Mouse (Mus musculus) gastrocnemius, postnatal 36 days (tissue): ENCODE measurements at regions not wholly inside any gene's neighbourhood (a gene's known extent, or its start where the extent isn't known, plus 50 kb on each side); places are given as distances from the start of the nearest gene placed in this dataset.

Source experiments
- DNase-seq, 2 experiments: peaks; one replicate each; pipeline ENCODE4 v3.0.0; 2022
- intact Hi-C: fragments of 180-260 bp; cut with DNase I; formaldehyde crosslinking; loops from one replicate; pipeline ENCODE4 v1.15.1; 2025
- microRNA-seq, 2 experiments: library from miRNA; unstranded; fragments of <30 nt; microRNA quantifications; one replicate each; pipeline ENCODE4 v1.2.0; 2021

DNA sequence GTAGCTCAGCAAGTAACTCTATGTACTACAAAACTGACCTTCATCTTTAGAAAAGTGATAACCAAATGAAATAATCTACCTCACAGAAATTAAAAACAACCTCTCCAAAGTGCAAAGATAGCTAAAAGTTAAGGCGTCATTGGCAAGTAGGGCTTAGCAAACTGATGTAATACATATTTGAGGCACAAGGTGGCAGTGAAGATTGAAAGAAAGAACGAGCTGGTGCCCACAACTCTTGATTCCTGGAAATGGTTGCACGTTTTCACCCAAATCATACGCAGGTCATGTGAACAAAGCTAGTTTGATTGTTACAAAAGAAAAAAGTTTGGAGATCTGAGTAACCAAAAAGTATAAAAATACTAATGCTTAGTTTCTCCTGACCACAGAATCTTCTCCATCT is 69.7 kb upstream of the Ak4 start:
- DNase-seq = no peak
- intact Hi-C loops = loop anchor here (2.0 kb wide), 1 partner anchor 17 kb away; no protein-coding TSS in a partner anchor

- intact Hi-C loops = no loop called here
- no peak for DNase-seq
Observed at GRCm38 (mm10) chr4:101347309-101347708, 71.8 kb upstream of the Ak4 start.

DNA sequence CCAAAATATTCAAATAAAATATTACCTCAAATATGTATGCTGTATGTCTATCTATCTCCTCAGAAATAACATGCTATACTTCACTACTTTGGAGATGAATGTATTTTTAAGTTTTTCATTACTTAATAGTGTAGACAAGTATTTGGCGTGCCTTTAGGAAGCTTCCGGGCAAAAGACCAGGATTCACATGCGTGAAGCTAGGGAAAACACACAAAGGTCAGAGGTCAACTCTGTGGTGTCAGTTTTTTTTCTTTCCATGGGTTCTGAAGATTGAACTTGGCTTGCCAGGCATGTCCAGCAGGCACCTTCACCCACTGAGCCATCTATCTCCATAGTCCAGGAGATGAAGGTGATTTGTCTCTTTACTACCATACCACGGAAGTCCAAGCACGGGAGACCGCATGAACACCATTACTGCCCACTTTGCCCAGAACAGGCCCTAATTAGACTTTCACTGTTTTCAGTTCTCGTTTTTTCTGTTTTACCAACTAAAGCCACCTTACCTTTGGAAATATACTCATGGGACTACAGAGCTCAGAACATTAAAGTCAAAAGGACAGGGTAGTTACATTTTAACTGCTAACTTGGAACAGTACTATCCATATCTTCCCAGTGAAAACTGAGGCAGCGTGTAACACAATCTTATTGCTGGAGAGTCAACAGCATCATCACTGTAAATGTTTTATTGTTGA is 76.9 kb upstream of the Ak4 start:
- no peak for DNase-seq
- intact Hi-C loops = no loop called here

- intact Hi-C loops = no loop called here
- DNase-seq = no peak
Observed at GRCm38 (mm10) chr4:101340741-101341140, 75.7 kb upstream of the Jak1 start.

- DNase-seq = no peak
- intact Hi-C loops = no loop called here
Observed at GRCm38 (mm10) chr4:101338211-101338610, 73.1 kb upstream of the Jak1 start.

GRCm38 (mm10) chr4:101336811-101337210 is 71.7 kb upstream of the Jak1 start:
- DNase-seq = no peak
- intact Hi-C loops = no loop called here

DNA sequence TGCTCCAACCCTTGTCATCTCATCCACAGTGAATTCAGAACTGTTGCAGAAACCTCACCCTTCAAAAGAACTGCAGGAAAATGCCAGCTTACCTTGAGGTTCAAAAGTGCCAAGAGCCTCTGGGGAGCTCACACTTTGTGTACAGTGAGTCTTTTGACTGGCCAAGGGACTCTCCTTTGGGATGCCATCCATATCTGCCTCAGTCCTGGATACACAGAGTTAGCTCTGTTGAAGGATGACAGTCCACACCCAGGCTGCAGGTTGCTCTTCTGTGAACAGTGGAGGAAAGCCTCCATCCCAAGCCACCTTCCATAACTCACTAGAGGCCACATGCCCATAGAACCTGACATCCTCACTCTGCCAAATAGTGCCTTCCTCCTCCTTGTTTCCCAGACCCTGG is 71.3 kb upstream of the Jak1 start:
- intact Hi-C loops = no loop called here
- DNase-seq = no peak

- DNase-seq = no peak
- intact Hi-C loops = no loop called here
Observed at GRCm38 (mm10) chr4:101333868-101334267, 68.8 kb upstream of the Jak1 start.

GRCm38 (mm10) chr4:101333036-101333435 is 68.0 kb upstream of the Jak1 start:
- intact Hi-C loops = no loop called here
- peak in 1 of 2 experiments; percentile 36 for DNase-seq

GRCm38 (mm10) chr4:101331231-101331630 is 66.1 kb upstream of the Jak1 start:
- intact Hi-C loops = no loop called here
- no peak for DNase-seq

- DNase-seq = no peak
- intact Hi-C loops = no loop called here
Observed at GRCm38 (mm10) chr4:101329060-101329459, 64.0 kb upstream of the Jak1 start.

- intact Hi-C loops = no loop called here
- DNase-seq = no peak
Observed at GRCm38 (mm10) chr4:101326067-101326466, 61.0 kb upstream of the Jak1 start.

GRCm38 (mm10) chr4:101321731-101322130 is 56.6 kb upstream of the Jak1 start:
- intact Hi-C loops = loop anchor here (5.0 kb wide), 2 partner anchors 124 to 154 kb away; no protein-coding TSS in a partner anchor

GRCm38 (mm10) chr4:101320587-101320986 is 55.5 kb upstream of the Jak1 start:
- no peak for DNase-seq
- intact Hi-C loops = loop anchor here (5.0 kb wide), 2 partner anchors 123 to 153 kb away; no protein-coding TSS in a partner anchor

More at GRCm38 (mm10) chr4:101321731-101322130, 56.6 kb upstream of the Jak1 start:
- DNase-seq = no peak

DNA sequence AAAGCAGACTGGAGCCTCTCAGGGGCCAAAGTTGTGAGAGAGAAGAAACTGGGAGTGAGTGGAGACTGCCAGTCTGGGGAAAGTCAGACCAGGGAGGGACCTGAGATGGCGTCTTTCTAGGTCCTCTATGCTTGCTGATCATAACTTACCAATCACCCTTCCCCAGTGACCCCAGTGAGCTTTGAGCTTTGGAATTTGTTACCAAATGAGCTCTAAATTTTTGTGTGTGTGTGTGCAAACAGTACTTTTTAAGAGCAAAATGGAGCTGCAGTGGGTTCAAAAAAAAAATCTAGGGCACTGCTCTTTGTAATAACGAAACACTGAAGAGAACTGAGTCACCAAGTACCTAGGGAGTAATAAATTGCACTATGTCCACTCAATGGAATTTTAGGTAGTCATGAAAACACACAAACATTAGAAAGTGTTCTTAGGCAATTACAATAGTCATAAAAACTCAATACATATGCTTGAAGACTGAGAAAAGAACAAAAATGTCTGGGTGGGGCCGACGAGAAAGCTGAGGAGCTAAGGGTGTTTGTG is 54.7 kb upstream of the Jak1 start:
- no peak for DNase-seq
- intact Hi-C loops = loop anchor here (5.0 kb wide), 2 partner anchors 122 to 152 kb away; no protein-coding TSS in a partner anchor

DNA sequence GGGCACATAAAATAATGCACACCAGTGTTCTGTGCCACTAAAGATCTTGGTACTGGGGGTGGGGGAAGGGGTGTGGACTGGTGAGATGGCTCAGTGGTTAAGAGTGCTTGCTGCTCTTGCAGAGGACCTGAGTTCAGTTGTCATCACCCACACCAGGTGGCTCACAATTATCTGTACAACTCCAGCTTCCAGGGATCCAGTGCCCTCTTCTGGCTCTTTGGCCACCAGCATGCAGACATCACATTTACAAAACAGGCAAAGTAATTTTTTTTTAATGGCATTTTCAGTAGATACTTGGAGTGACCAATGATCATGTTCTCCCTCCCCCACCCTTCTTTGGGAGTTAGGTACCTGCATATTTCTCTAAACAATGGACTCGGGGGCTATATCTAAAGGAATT is 53.8 kb upstream of the Jak1 start:
- DNase-seq = no peak
- intact Hi-C loops = no loop called here

DNA sequence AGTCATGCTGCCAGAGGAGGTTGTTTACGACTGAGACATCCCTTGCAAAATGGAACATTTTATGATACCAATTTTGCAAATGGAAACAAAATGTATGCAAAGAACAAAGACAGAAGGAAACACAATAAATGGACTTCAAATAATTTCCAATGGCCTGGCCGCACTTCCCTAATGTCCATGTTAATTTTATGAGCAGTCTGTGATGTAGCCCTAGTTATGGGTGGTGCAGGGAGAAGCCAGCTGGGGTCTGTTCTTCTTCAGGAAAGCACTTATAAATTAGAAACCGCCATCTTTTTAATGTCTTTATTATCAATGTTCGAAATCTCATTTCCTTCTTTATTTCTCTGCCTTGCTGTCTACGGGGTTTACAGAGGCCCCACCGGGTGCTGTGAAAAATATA is 51.0 kb upstream of the Jak1 start:
- intact Hi-C loops = no loop called here
- no peak for DNase-seq

Small RNAs in the stretch of these regions (microRNA-seq; reads per million reads assigned to microRNA genes)
- 274 to 1,011 reads per million in 2 experiments for gene Mir101a
